Mouse (Mus musculus): Measurements from ENCODE around the gene Clic5.
"Not testable (repeated sequence)": the region's sequence is repeated elsewhere in the genome, so short reads cannot be mapped to it uniquely, and the experiment has no call there.

Gene Clic5

GRCm38 (mm10) chr17:44188042-44188768 is at the start of gene Clic5:
Gene Clic5 (plus strand): TSS chr17:44188584.
- DNase-seq (ENCODE audit: low spot score) = no peak

GRCm38 (mm10) chr17:44145806-44146205 is 42.6 kb upstream of the Clic5 start:
- no peak for DNase-seq (ENCODE audit: low spot score)

GRCm38 (mm10) chr17:44148109-44148846 is 40.1 kb upstream of the Clic5 start:
- DNase-seq (ENCODE audit: low spot score) = no peak

GRCm38 (mm10) chr17:44151130-44151529 is 37.3 kb upstream of the Clic5 start:
- no peak for DNase-seq (ENCODE audit: low spot score)

- no peak for DNase-seq (ENCODE audit: low spot score)
These were observed 36.5 kb upstream of the Clic5 start for GRCm38 (mm10) chr17:44151889-44152288.

GRCm38 (mm10) chr17:44153871-44154270 is 34.5 kb upstream of the Clic5 start:
- DNase-seq (ENCODE audit: low spot score) = no peak

GRCm38 (mm10) chr17:44155204-44155603 is 33.2 kb upstream of the Clic5 start:
- no peak for DNase-seq (ENCODE audit: low spot score)

- DNase-seq (ENCODE audit: low spot score) = no peak
These were observed 30.2 kb upstream of the Clic5 start for GRCm38 (mm10) chr17:44158186-44158585.

- DNase-seq (ENCODE audit: low spot score) = no peak
These were observed 27.9 kb upstream of the Clic5 start for GRCm38 (mm10) chr17:44160449-44160848.

- DNase-seq (ENCODE audit: low spot score) = no peak
These were observed 25.9 kb upstream of the Clic5 start for GRCm38 (mm10) chr17:44162514-44162913.

- DNase-seq (ENCODE audit: low spot score) = no peak
These were observed 25.4 kb upstream of the Clic5 start for GRCm38 (mm10) chr17:44162935-44163334.

- DNase-seq (ENCODE audit: low spot score) = no peak
These were observed 22.5 kb upstream of the Clic5 start for GRCm38 (mm10) chr17:44165730-44166347.

- DNase-seq (ENCODE audit: low spot score) = no peak
These were observed 18.7 kb upstream of the Clic5 start for GRCm38 (mm10) chr17:44169676-44170075.

GRCm38 (mm10) chr17:44170316-44170715 is 18.1 kb upstream of the Clic5 start:
- no peak for DNase-seq (ENCODE audit: low spot score)

- no peak for DNase-seq (ENCODE audit: low spot score)
These were observed 16.5 kb upstream of the Clic5 start for GRCm38 (mm10) chr17:44171930-44172329.

GRCm38 (mm10) chr17:44173341-44173740 is 15.0 kb upstream of the Clic5 start:
- no peak for DNase-seq (ENCODE audit: low spot score)

GRCm38 (mm10) chr17:44177291-44177690 is 11.1 kb upstream of the Clic5 start:
- DNase-seq (ENCODE audit: low spot score) = no peak

GRCm38 (mm10) chr17:44181346-44181745 is 7.0 kb upstream of the Clic5 start:
- DNase-seq (ENCODE audit: low spot score) = no peak

- DNase-seq (ENCODE audit: low spot score) = no peak
These were observed 1.5 kb upstream of the Clic5 start for GRCm38 (mm10) chr17:44186871-44187270.

GRCm38 (mm10) chr17:44187537-44187936 is 847 bp upstream of the Clic5 start:
- DNase-seq (ENCODE audit: low spot score) = not testable (repeated sequence)

GRCm38 (mm10) chr17:44188769-44189145 is 373 bp downstream of the Clic5 start:
- no peak for DNase-seq (ENCODE audit: low spot score)

- no peak for DNase-seq (ENCODE audit: low spot score)
These were observed 1.3 kb downstream of the Clic5 start for GRCm38 (mm10) chr17:44189696-44190095.

- DNase-seq (ENCODE audit: low spot score) = no peak
These were observed 1.9 kb downstream of the Clic5 start for GRCm38 (mm10) chr17:44190246-44190645.
